Mouse (Mus musculus) liver, postnatal 0 days (tissue): ENCODE data around the gene Hexim1. TPM values are rescaled to one million over a fixed set of nuclear protein-coding genes. Genes with fewer than 3 reads are reported as not detected.

Source experiments
- ATAC-seq: fragments of 200-750 bp; cut with Nextera tagmentation; 2 replicates; pipeline ENCODE4 v1.8.0; 2017; ENCODE audit warnings: mild to moderate bottlenecking, moderate library complexity
- DNase-seq: peaks from one replicate; pipeline ENCODE4 v3.0.0-alpha.2; 2016
- H3K27ac ChIP-seq: fragments of 300-500 bp; sonication (generic); 2 replicates; pipeline ENCODE4 v1.5.1; 2014; ENCODE audit warnings: antibody characterized with exemption, moderate library complexity, mild to moderate bottlenecking, low read depth
- H3K27me3 ChIP-seq: fragments of 300-500 bp; sonication (generic); 2 replicates; pipeline ENCODE4 v1.6.1; 2014; ENCODE audit warnings: low read length, control low read depth, mixed read lengths; ENCODE audit not compliant: insufficient read depth
- H3K36me3 ChIP-seq: fragments of 300-500 bp; sonication (generic); replicated peaks from 2 replicates; pipeline ENCODE4 v1.6.1; 2014; ENCODE audit warnings: mild to moderate bottlenecking, control low read depth, low read length, moderate library complexity, mixed read lengths; ENCODE audit not compliant: insufficient read depth
- H3K4me1 ChIP-seq: fragments of 300-500 bp; sonication (generic); 2 replicates; pipeline ENCODE4 v1.6.1; 2014; ENCODE audit warnings: antibody characterized with exemption, mild to moderate bottlenecking, control low read depth; ENCODE audit not compliant: insufficient read depth
- H3K4me2 ChIP-seq: fragments of 300-500 bp; sonication (generic); 2 replicates; pipeline ENCODE4 v1.6.1; 2014; ENCODE audit warnings: low read depth, mild to moderate bottlenecking, low read length, moderate library complexity, mixed read lengths
- H3K4me3 ChIP-seq: fragments of 300-500 bp; sonication (generic); 2 replicates; pipeline ENCODE4 v1.5.1; 2014; ENCODE audit warnings: low read depth, low read length
- H3K9ac ChIP-seq: fragments of 300-500 bp; sonication (generic); replicated peaks from 2 replicates; pipeline ENCODE4 v1.6.1; 2014; ENCODE audit warnings: mild to moderate bottlenecking, moderate library complexity
- H3K9me3 ChIP-seq: fragments of 300-500 bp; sonication (generic); 2 replicates; pipeline ENCODE4 v1.6.1; 2016; ENCODE audit warnings: mild to moderate bottlenecking, control low read depth, low read length, mixed read lengths
- CTCF ChIP-seq: sonication (generic); IDR thresholded peaks from 2 replicates; pipeline ENCODE4 v1.5.1; 2016; ENCODE audit warnings: antibody characterized with exemption, low read depth
- EP300 ChIP-seq: IDR thresholded peaks from 2 replicates; pipeline ENCODE4 v1.6.1; 2016; ENCODE audit warnings: antibody characterized with exemption, low read depth, mild to moderate bottlenecking
- WGBS: fragments of 180-500 bp; shearing (Covaris S2); extraction: QIAGEN DNeasy Blood & Tissue Kit; methylation state at CpG from one replicate; pipeline ENCODE4 v1.1.7; 2014; ENCODE audit not compliant: insufficient replicate concordance; 5-methylcytosine and 5-hydroxymethylcytosine counted together
- polyA plus RNA-seq: library from polyadenylated mRNA; unstranded; fragments of >200 nt; fragmentation: Nextera tagmentation; extraction: Ambion mirVana; gene quantifications from 2 replicates; pipeline ENCODE4 v1.2.1, GENCODE M21; 2015

Hexim1 gene
- polyA plus RNA-seq, 1 experiment from 2014 or later = 2.7 TPM

- no peak for TF ChIP-seq CTCF
- no peak for TF ChIP-seq EP300
- H3K4me1 ChIP-seq = peaks cover 38% of the 10 kb centered on the region
- H3K9ac ChIP-seq = no peak overlapping the region
- DNase-seq (no peak), ATAC-seq (no peak)
- peak overlapping the region; percentile 98; the same call in 1 of the 2 replicates for H3K27ac ChIP-seq
- no peaks in the 10 kb centered on the region for H3K9me3 ChIP-seq
- H3K27me3 ChIP-seq = no peaks in the 10 kb centered on the region
- H3K4me3 ChIP-seq = no peak overlapping the region
- peak overlapping the region; percentile 73 for H3K4me2 ChIP-seq
- WGBS = 72% methylated on average over 3 of the region's 3 CpGs
- no peaks in the 10 kb centered on the region for H3K36me3 ChIP-seq
Observed at GRCm38 (mm10) chr11:103134221-103134620, 18.2 kb downstream of the Hexim1 start.

DNA sequence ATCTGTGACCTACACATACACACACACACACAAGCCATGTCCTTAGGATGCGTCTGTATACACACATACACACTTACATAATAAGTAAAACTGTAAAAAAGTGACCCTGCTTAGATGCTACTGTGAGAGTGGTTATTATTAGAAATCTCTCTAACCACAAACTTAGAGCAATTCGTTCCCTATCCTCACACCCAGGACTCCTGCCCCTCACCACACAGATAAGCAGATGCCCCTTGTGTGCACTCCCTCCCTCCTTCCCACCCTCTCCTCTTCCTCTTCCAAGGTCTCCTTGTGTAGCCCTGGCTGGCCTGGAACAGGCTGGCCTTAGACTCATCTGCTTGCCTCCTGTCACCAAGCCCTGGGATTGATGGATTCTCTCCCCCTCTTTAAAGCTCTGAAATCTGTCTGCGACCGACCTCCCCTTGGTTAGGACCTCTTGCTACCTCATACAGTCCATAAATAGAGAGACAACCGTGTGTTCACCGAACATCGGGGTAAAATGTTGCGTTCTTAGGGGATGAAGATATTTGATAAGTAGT lies 20.1 kb downstream of the Hexim1 start:
- ATAC-seq (no peak), DNase-seq (no peak)
- TF ChIP-seq EP300 = peak; percentile 43
- TF ChIP-seq CTCF = no peak
- 0 out of 2 replicates have a peak overlapping the region, but pooled peaks have one; percentile 30 for H3K9ac ChIP-seq
- no peak overlapping the region for H3K4me2 ChIP-seq
- 37% methylated on average over 8 of the region's 8 CpGs for WGBS
- H3K36me3 ChIP-seq = no peaks in the 10 kb centered on the region
- no peaks in the 10 kb centered on the region for H3K9me3 ChIP-seq
- H3K4me1 ChIP-seq = peaks cover 25% of the 10 kb centered on the region
- H3K27me3 ChIP-seq = no peaks in the 10 kb centered on the region
- no peak overlapping the region for H3K4me3 ChIP-seq
- no peak overlapping the region for H3K27ac ChIP-seq

- Histone ChIP-seq H3K9me3 (no peaks in the 10 kb centered on the region), H3K27ac (peak overlapping the region; percentile 64), H3K27me3 (no peaks in the 10 kb centered on the region), H3K36me3 (no peaks in the 10 kb centered on the region), H3K4me1 (peaks cover 22% of the 10 kb centered on the region), H3K4me2 (no peak overlapping the region), H3K4me3 (no peak overlapping the region), H3K9ac (no peak overlapping the region)
- DNase-seq (no peak), ATAC-seq (no peak)
- no peak for TF ChIP-seq CTCF
- no peak for TF ChIP-seq EP300
- WGBS = 86% methylated on average over 14 of the region's 14 CpGs
Observed at GRCm38 (mm10) chr11:103139951-103140762, 24.1 kb downstream of the Hexim1 start.

DNA sequence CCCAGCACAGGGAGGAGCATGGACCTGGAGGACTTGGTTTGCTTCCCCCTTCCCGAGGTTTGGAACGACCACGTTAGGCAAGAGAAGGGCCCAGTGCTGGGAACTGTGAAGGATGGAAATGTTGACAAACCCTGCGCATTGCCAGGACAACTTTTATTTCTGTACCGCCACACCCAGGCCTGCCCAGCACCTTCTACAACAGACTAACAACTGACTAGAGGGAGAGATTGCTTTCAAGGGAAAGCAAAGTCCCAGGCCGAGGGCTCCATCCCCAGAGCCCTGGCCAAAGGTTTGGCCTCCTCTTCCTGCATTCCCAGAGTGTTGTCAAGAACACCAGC lies 24.7 kb downstream of the Hexim1 start:
- Histone ChIP-seq H3K4me3 (no peak overlapping the region), H3K27me3 (no peaks in the 10 kb centered on the region), H3K4me2 (no peak overlapping the region), H3K9ac (no peak overlapping the region), H3K27ac (peak overlapping the region; percentile 64), H3K9me3 (no peaks in the 10 kb centered on the region), H3K4me1 (peaks cover 20% of the 10 kb centered on the region), H3K36me3 (no peaks in the 10 kb centered on the region)
- 64% methylated on average over 6 of the region's 6 CpGs for WGBS
- DNase-seq (no peak), ATAC-seq (no peak)
- no peak for TF ChIP-seq EP300
- no peak for TF ChIP-seq CTCF

- DNase-seq (no peak), ATAC-seq (peak; percentile 34)
- Histone ChIP-seq H3K27me3 (no peaks in the 10 kb centered on the region), H3K36me3 (no peaks in the 10 kb centered on the region), H3K4me2 (no peak overlapping the region), H3K4me1 (peaks cover 20% of the 10 kb centered on the region), H3K4me3 (no peak overlapping the region), H3K9ac (no peak overlapping the region), H3K27ac (peak overlapping the region; percentile 64), H3K9me3 (no peaks in the 10 kb centered on the region)
- TF ChIP-seq EP300 (no peak), CTCF (no peak)
- 38% methylated on average over 11 of the region's 11 CpGs for WGBS
Observed at GRCm38 (mm10) chr11:103141101-103141943, 25.3 kb downstream of the Hexim1 start.

GRCm38 (mm10) chr11:103141944-103142255 lies 25.9 kb downstream of the Hexim1 start:
- H3K9me3 ChIP-seq = no peaks in the 10 kb centered on the region
- H3K4me2 ChIP-seq = no peak overlapping the region
- TF ChIP-seq CTCF = no peak
- no peak for TF ChIP-seq EP300
- H3K4me3 ChIP-seq = no peak overlapping the region
- no peak for DNase-seq
- WGBS = 50% methylated on average over 1 of the region's 1 CpGs
- H3K9ac ChIP-seq = no peak overlapping the region
- H3K4me1 ChIP-seq = peaks cover 24% of the 10 kb centered on the region
- H3K27me3 ChIP-seq = no peaks in the 10 kb centered on the region
- H3K27ac ChIP-seq = peak overlapping the region; percentile 64
- ATAC-seq = peak; percentile 25; the same call in 1 of the 2 replicates
- H3K36me3 ChIP-seq = no peaks in the 10 kb centered on the region
